Mouse (Mus musculus): ENCODE measurements at regions not wholly inside any gene's neighbourhood (a gene's known extent, or its start where the extent isn't known, plus 50 kb on each side); places are given as distances from the start of the nearest gene placed in this dataset.

GRCm38 (mm10) chr9:92097806-92098205, 94.9 kb upstream of the Plscr5 start:
- DNase-seq (ENCODE audit: low spot score in 2 of 2) = no peak
- intact Hi-C loops (cut with DNase I) = no loop called here

GRCm38 (mm10) chr9:92129504-92129903, 63.2 kb upstream of the Plscr5 start:
- intact Hi-C loops (cut with DNase I) = no loop called here
- no peak for DNase-seq (ENCODE audit: low spot score in 2 of 2)

- DNase-seq (ENCODE audit: low spot score in 2 of 2) = no peak
- intact Hi-C loops (cut with DNase I) = no loop called here
Observed at GRCm38 (mm10) chr9:92130445-92130844, 62.3 kb upstream of the Plscr5 start.

GRCm38 (mm10) chr9:92132440-92132839, 60.3 kb upstream of the Plscr5 start:
- peak in 1 of 2 experiments; percentile 7 for DNase-seq (ENCODE audit: low spot score in 2 of 2)
- intact Hi-C loops (cut with DNase I) = no loop called here

- DNase-seq (ENCODE audit: low spot score in 2 of 2) = peak in 1 of 2 experiments; percentile 19
- intact Hi-C loops (cut with DNase I) = loop anchor here (10.0 kb wide), 2 partner anchors 353 to 733 kb away; no protein-coding TSS in a partner anchor
Observed at GRCm38 (mm10) chr9:92141924-92142323, 50.8 kb upstream of the Plscr5 start.

Measured in left cerebral cortex, postnatal 14 days (tissue).